In genomic region chr9:25042162-25043111, GRCm38 (mm10) we compare ENCODE assay signal across 23 mouse cellular contexts. TPM values are rescaled to one million over a fixed set of nuclear protein-coding genes. Genes with fewer than 3 reads are reported as not detected.
DNase-seq lines count a peak whose midpoint lies in the region; ATAC-seq and TF ChIP-seq lines count a peak whose summit lies in the region.
"Had no signal": no experiment of that assay in that cellular context is flagged by ENCODE, and none has a peak within 500 bp of the region (broad histone marks: within the 10 kb centered on the region; RNA-seq: fewer than 3 reads in every experiment).

No protein-coding gene starts in this region.

- H3K27me3 ChIP-seq in limb, embryonic 14.5 days (ENCODE audit: control insufficient read depth, insufficient read depth, low read length), result no peaks in the 10 kb centered on the region
- no peaks in the 10 kb centered on the region for H3K27me3 ChIP-seq in limb, embryonic 10.5 days (ENCODE audit: low read depth, poor library complexity, severe bottlenecking)
- H3K27me3 ChIP-seq: forebrain, embryonic 12.5 days; liver, embryonic 12.5 days; midbrain, embryonic 12.5 days had no signal

- no peaks in the 10 kb centered on the region for H3K36me3 ChIP-seq in limb, embryonic 14.5 days (ENCODE audit: control insufficient read depth, insufficient read depth, low read length)
- H3K36me3 ChIP-seq in limb, embryonic 10.5 days, result no peaks in the 10 kb centered on the region
- H3K36me3 ChIP-seq: forebrain, embryonic 12.5 days; liver, embryonic 12.5 days; midbrain, embryonic 12.5 days had no signal

- DNase-seq in adrenal gland, adult (ENCODE audit: inconsistent age in 2 of 2, low spot score in 1 of 2), result peak; percentile 36 to 81
- DNase-seq in adrenal gland, postnatal 4 days (ENCODE audit: low spot score in 2 of 2), result no peak
- peak; percentile 17 for DNase-seq in limb, embryonic 14.5 days (ENCODE audit: low spot score)
- no peak for DNase-seq in limb, embryonic 10.5 days (ENCODE audit: low spot score)
- DNase-seq in urinary bladder, adult 18-20 months (ENCODE audit: low spot score in 2 of 2), result no peak
- no peak for DNase-seq in left cerebral cortex, adult 9 months (ENCODE audit: low spot score in 2 of 2)
- DNase-seq in testis, postnatal 14 days (ENCODE audit: low spot score), result no peak
- DNase-seq: thymus, adult 18-20 months had no signal

- no peak overlapping the region for H3K4me3 ChIP-seq in limb, embryonic 14.5 days (replicated peaks; ENCODE audit: low read length)
- no peak overlapping the region for H3K4me3 ChIP-seq in limb, embryonic 10.5 days
- H3K4me3 ChIP-seq in bone marrow macrophage, adult 2 months (ENCODE audit: insufficient read depth, low read length), result peak overlapping the region; percentile 7
- H3K4me3 ChIP-seq: forebrain, embryonic 12.5 days; layer of hippocampus, adult 2 months; liver, embryonic 12.5 days; midbrain, embryonic 12.5 days had no signal

- 41% methylated on average over 15 of the region's 15 CpGs for WGBS in limb, embryonic 14.5 days
- WGBS in limb, embryonic 10.5 days, result 60% methylated on average over 15 of the region's 15 CpGs

- H3K4me1 ChIP-seq in limb, embryonic 14.5 days (ENCODE audit: control insufficient read depth, insufficient read depth, low read length), result no peaks in the 10 kb centered on the region
- H3K4me1 ChIP-seq in limb, embryonic 10.5 days, result no peaks in the 10 kb centered on the region; the same call in 1 of the 2 replicates
- peaks cover 13% of the 10 kb centered on the region for H3K4me1 ChIP-seq in bone marrow macrophage, adult 2 months (ENCODE audit: control insufficient read depth, insufficient read depth, low read length)
- H3K4me1 ChIP-seq: forebrain, embryonic 12.5 days; liver, embryonic 12.5 days; midbrain, embryonic 12.5 days had no signal

- ATAC-seq in limb, embryonic 14.5 days (ENCODE audit: low FRiP score, low read depth), result no peak
- ATAC-seq: inflammation-experienced regulatory T-cells, adult 6 months; liver, embryonic 12.5 days had no signal

- TF ChIP-seq POLR2A in limb, embryonic 14.5 days (IDR thresholded peaks at IDR 0.05; ENCODE audit: borderline replicate concordance, extremely low read depth, insufficient read depth, insufficient read length), result no peak
- no peak for TF ChIP-seq POLR2A in bone marrow macrophage, adult 2 months (IDR thresholded peaks at IDR 0.05; ENCODE audit: borderline replicate concordance, low read depth, low read length)

- no peaks in the 10 kb centered on the region for H3K9me3 ChIP-seq in limb, embryonic 14.5 days (ENCODE audit: control insufficient read depth, low read length)
- no peaks in the 10 kb centered on the region for H3K9me3 ChIP-seq in limb, embryonic 10.5 days (replicated peaks)
- H3K9me3 ChIP-seq: forebrain, embryonic 12.5 days; liver, embryonic 12.5 days; midbrain, embryonic 12.5 days had no signal

- H3K9ac ChIP-seq in limb, embryonic 14.5 days (ENCODE audit: low read depth, low read length, severe bottlenecking), result no peak overlapping the region
- H3K9ac ChIP-seq: forebrain, embryonic 12.5 days; liver, embryonic 12.5 days; lung, embryonic 14.5 days; midbrain, embryonic 12.5 days had no signal

- H3K4me2 ChIP-seq in limb, embryonic 14.5 days (replicated peaks; ENCODE audit: low read depth, low read length, severe bottlenecking), result no peak overlapping the region
- H3K4me2 ChIP-seq: forebrain, embryonic 12.5 days; liver, embryonic 12.5 days; lung, embryonic 14.5 days; midbrain, embryonic 12.5 days had no signal

- no peak overlapping the region for H3K27ac ChIP-seq in limb, embryonic 14.5 days (replicated peaks; ENCODE audit: low read depth, low read length)
- no peak overlapping the region for H3K27ac ChIP-seq in limb, embryonic 10.5 days
- peak overlapping the region; percentile 35; the same call in 1 of the 2 replicates for H3K27ac ChIP-seq in bone marrow macrophage, adult 2 months (ENCODE audit: insufficient read depth, low read depth, low read length)
- H3K27ac ChIP-seq: forebrain, embryonic 12.5 days; kidney, postnatal 0 days; layer of hippocampus, adult 2 months; liver, embryonic 12.5 days; macrophage; midbrain, embryonic 12.5 days had no signal

- no peak for TF ChIP-seq CTCF in bone marrow macrophage, adult 2 months (IDR thresholded peaks at IDR 0.05; ENCODE audit: low read depth, low read length)

RNA-seq across cellular contexts. Expression of gene Gm10181, which starts 46.8 kb away (rescaled TPM):
- not detected for total RNA-seq in adrenal gland, postnatal 4 days (2021)
- polyA plus RNA-seq in limb, embryonic 14.5 days (2012; rRNA removed), result not detected in 2 replicates
- not detected in 2 replicates for polyA plus RNA-seq in limb, embryonic 14.5 days (2014; fragmentation: Nextera tagmentation; extraction: Ambion mirVana)
- polyA plus RNA-seq in limb, embryonic 10.5 days (2016; fragmentation: Nextera tagmentation; extraction: Ambion mirVana), result not detected in 2 replicates
- not detected in 2 replicates for polyA plus RNA-seq in bone marrow macrophage, adult 2 months (2012; ENCODE audit: insufficient read depth, insufficient read length, missing spikeins)
- total RNA-seq: adrenal gland, adult 18-20 months; gastrocnemius, postnatal 4 days; hematopoietic stem cell, adult 5-6 weeks; layer of hippocampus, adult 2 months; left cerebral cortex, postnatal 4 days had no signal
- polyA plus RNA-seq: forebrain, embryonic 12.5 days; heart, embryonic 14.5 days; inflammation-experienced regulatory T-cells, adult 6 months; kidney, postnatal 0 days; liver, embryonic 12.5 days; lung, embryonic 14.5 days; macrophage; midbrain, embryonic 12.5 days; small intestine, adult 2 months had no signal

Comparison
In these comparisons a context has a peak if more than half of its experiments do, and no peak if none do; other contexts are left out.
1. DNase-seq: peak in adrenal gland, adult (2 of 2) and limb, embryonic 14.5 days (single experiment); none in adrenal gland, postnatal 4 days (0 of 2), limb, embryonic 10.5 days (single experiment), urinary bladder, adult 18-20 months (0 of 2), left cerebral cortex, adult 9 months (0 of 2) and testis, postnatal 14 days (single experiment).